Mouse (Mus musculus): ENCODE measurements around the gene Letm1. TPM values are rescaled to one million over a fixed set of nuclear protein-coding genes. Genes with fewer than 3 reads are reported as not detected.

The Letm1 gene
- polyA plus RNA-seq, 1 experiment from 2014 or later = 45.0 TPM

Other genes starting within 250 kb of the Letm1 start
- gene Fam53a, start 153.2 kb downstream of the Letm1 start, polyA plus RNA-seq (2014; fragmentation: Nextera tagmentation; extraction: Ambion mirVana) = 49.0 and 58.3 TPM in 2 replicates
- gene Gm9903, start 152.9 kb downstream of the Letm1 start, polyA plus RNA-seq (2014; fragmentation: Nextera tagmentation; extraction: Ambion mirVana) = 1.3 TPM in 2 replicates
- 97.7 and 102 TPM in 2 replicates for gene Slbp, start 130.2 kb downstream of the Letm1 start, polyA plus RNA-seq (2014; fragmentation: Nextera tagmentation; extraction: Ambion mirVana)
- gene Tacc3, start 124.7 kb downstream of the Letm1 start, polyA plus RNA-seq (2014; fragmentation: Nextera tagmentation; extraction: Ambion mirVana) = 105 and 117 TPM in 2 replicates
- gene Tmem129, start 124.4 kb downstream of the Letm1 start, polyA plus RNA-seq (2014; fragmentation: Nextera tagmentation; extraction: Ambion mirVana) = 35.4 and 38.3 TPM in 2 replicates
- gene Fgfr3, start 61.1 kb downstream of the Letm1 start, polyA plus RNA-seq (2014; fragmentation: Nextera tagmentation; extraction: Ambion mirVana) = 2.7 and 3.1 TPM in 2 replicates
- gene Nsd2, start 37.9 kb upstream of the Letm1 start, polyA plus RNA-seq (2014; fragmentation: Nextera tagmentation; extraction: Ambion mirVana) = 37.5 and 37.7 TPM in 2 replicates
- gene Nelfa, start 153.6 kb upstream of the Letm1 start, polyA plus RNA-seq (2014; fragmentation: Nextera tagmentation; extraction: Ambion mirVana) = 24.4 and 25.8 TPM in 2 replicates
- gene Gm1673, start 200.6 kb upstream of the Letm1 start, polyA plus RNA-seq (2014; fragmentation: Nextera tagmentation; extraction: Ambion mirVana) = 49.5 and 66.7 TPM in 2 replicates
- gene Nat8l, start 213.2 kb upstream of the Letm1 start, polyA plus RNA-seq (2014; fragmentation: Nextera tagmentation; extraction: Ambion mirVana) = 0.57 and 0.66 TPM in 2 replicates

Measured in heart, embryonic 14.5 days (tissue).